In the genomic region with DNA sequence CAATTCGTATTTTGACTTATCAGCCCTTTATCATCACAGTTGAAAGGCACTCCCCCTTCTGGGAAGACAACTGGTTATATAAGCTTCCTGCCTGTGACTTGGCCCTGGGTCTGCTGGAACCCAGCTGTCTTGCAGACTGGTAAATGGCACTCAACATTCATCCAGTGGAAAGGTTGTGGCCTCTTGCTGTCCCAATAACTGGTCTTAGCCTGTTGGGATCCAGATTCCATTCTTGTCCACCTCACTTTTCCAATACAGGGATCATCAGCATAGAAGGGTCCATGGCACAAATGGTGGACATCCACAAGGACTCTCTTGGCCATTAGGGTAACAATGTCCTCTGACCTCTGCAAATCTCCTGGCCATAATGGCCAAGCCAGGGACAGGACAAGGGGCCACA, we compare ENCODE assay signal across 18 mouse cellular contexts. TPM values are rescaled to one million over a fixed set of nuclear protein-coding genes. Genes with fewer than 3 reads are reported as not detected.
"Had no signal": no experiment of that assay in that cellular context is flagged by ENCODE, and none has a peak within 500 bp of the region (broad histone marks: within the 10 kb centered on the region; RNA-seq: fewer than 3 reads in every experiment).

No protein-coding gene starts in this region.

- H3K9ac ChIP-seq: neural tube, embryonic 13.5 days; neural tube, embryonic 15.5 days; stomach, embryonic 15.5 days had no signal

- H3K4me3 ChIP-seq: neural tube, embryonic 13.5 days; neural tube, embryonic 15.5 days; stomach, embryonic 15.5 days had no signal

- H3K36me3 ChIP-seq: neural tube, embryonic 13.5 days; neural tube, embryonic 15.5 days; stomach, embryonic 15.5 days had no signal

- H3K4me1 ChIP-seq: neural tube, embryonic 13.5 days; neural tube, embryonic 15.5 days; stomach, embryonic 15.5 days had no signal

- H3K4me2 ChIP-seq: neural tube, embryonic 13.5 days; neural tube, embryonic 15.5 days; stomach, embryonic 15.5 days had no signal

- H3K27me3 ChIP-seq: neural tube, embryonic 13.5 days; neural tube, embryonic 15.5 days; stomach, embryonic 15.5 days had no signal

- H3K27ac ChIP-seq: neural tube, embryonic 13.5 days; neural tube, embryonic 15.5 days; stomach, embryonic 15.5 days; stomach, postnatal 0 days had no signal

- DNase-seq: retina, postnatal 1 day; right cerebral cortex, adult 18-20 months; right cerebral cortex, postnatal 14 days; right cerebral cortex, postnatal 25 days; right cerebral cortex, postnatal 4 days; spleen, adult 18-20 months; thymus, adult 18-20 months; thymus, adult 2 months; thymus, postnatal 25 days; thymus, postnatal 36 days; thymus, postnatal 4 days had no signal

- H3K9me3 ChIP-seq: neural tube, embryonic 13.5 days; neural tube, embryonic 15.5 days; stomach, embryonic 15.5 days had no signal

RNA-seq across cellular contexts. Expression of a gene that starts 42.3 kb away (rescaled TPM):
- total RNA-seq: neutrophil, adult 5-6 weeks had no signal
- polyA plus RNA-seq: neural tube, embryonic 13.5 days; neural tube, embryonic 14.5 days; neural tube, embryonic 15.5 days; spleen, adult 2 months had no signal
